Mouse (Mus musculus) liver, embryonic 13.5 days (tissue): ENCODE measurements around the gene Stambp. TPM values are rescaled to one million over a fixed set of nuclear protein-coding genes. Genes with fewer than 3 reads are reported as not detected.

Experiments used
- ATAC-seq: fragments of 200-750 bp; cut with Nextera tagmentation; 2 replicates; pipeline ENCODE4 v1.8.0; 2017; ENCODE audit warnings: low read depth, mild to moderate bottlenecking, moderate number of reproducible peaks, moderate library complexity
- DNase-seq: peaks from one replicate; pipeline ENCODE4 v3.0.0; 2022
- H3K27ac ChIP-seq: fragments of 300-500 bp; sonication (generic); 2 replicates; pipeline ENCODE4 v1.5.1; 2015; ENCODE audit warnings: moderate library complexity, mild to moderate bottlenecking, inconsistent platforms
- H3K27me3 ChIP-seq: fragments of 300-500 bp; sonication (generic); 2 replicates; pipeline ENCODE4 v1.6.1; 2015; ENCODE audit warnings: mild to moderate bottlenecking, inconsistent platforms
- H3K36me3 ChIP-seq: fragments of 300-500 bp; sonication (generic); 2 replicates; pipeline ENCODE4 v1.6.1; 2015; ENCODE audit warnings: mild to moderate bottlenecking, inconsistent platforms
- H3K4me1 ChIP-seq: fragments of 300-500 bp; sonication (generic); replicated peaks from 2 replicates; pipeline ENCODE4 v1.6.1; 2015; ENCODE audit warnings: inconsistent platforms
- H3K4me2 ChIP-seq: fragments of 300-500 bp; sonication (generic); 2 replicates; pipeline ENCODE4 v1.6.1; 2015; ENCODE audit warnings: inconsistent platforms, mild to moderate bottlenecking, moderate library complexity
- H3K4me3 ChIP-seq: fragments of 300-500 bp; sonication (generic); replicated peaks from 2 replicates; pipeline ENCODE4 v1.5.1; 2015; ENCODE audit warnings: mild to moderate bottlenecking, inconsistent platforms
- H3K9ac ChIP-seq: fragments of 300-500 bp; sonication (generic); 2 replicates; pipeline ENCODE4 v1.6.1; 2015; ENCODE audit warnings: mild to moderate bottlenecking, inconsistent platforms
- H3K9me3 ChIP-seq: fragments of 300-500 bp; sonication (generic); replicated peaks from 2 replicates; pipeline ENCODE4 v1.6.1; 2016; ENCODE audit warnings: inconsistent platforms
- WGBS: fragments of 180-500 bp; shearing (Covaris S2); methylation state at CpG from one replicate; pipeline ENCODE4 v1.1.7; 2015; ENCODE audit not compliant: insufficient replicate concordance; 5-methylcytosine and 5-hydroxymethylcytosine counted together
- polyA plus RNA-seq: library from polyadenylated mRNA; unstranded; fragments of >200 nt; fragmentation: Nextera tagmentation; extraction: Ambion mirVana; gene quantifications from 2 replicates; pipeline ENCODE4 v1.2.1, GENCODE M21; 2015

Gene Stambp
- polyA plus RNA-seq, 1 experiment from 2014 or later, result 10.8 TPM

GRCm38 (mm10) chr6:83500462-83500861, 72.1 kb downstream of the Stambp start:
- Histone ChIP-seq H3K9ac (no peak overlapping the region), H3K27me3 (no peaks in the 10 kb centered on the region), H3K36me3 (peaks cover 18% of the 10 kb centered on the region; the same call in 1 of the 2 replicates), H3K4me1 (peaks cover 43% of the 10 kb centered on the region), H3K4me3 (no peak overlapping the region), H3K27ac (no peak overlapping the region), H3K9me3 (no peaks in the 10 kb centered on the region), H3K4me2 (no peak overlapping the region)
- ATAC-seq (no peak), DNase-seq (no peak)
- 55% methylated on average over 3 of the region's 3 CpGs for WGBS

GRCm38 (mm10) chr6:83499078-83499477, 73.5 kb downstream of the Stambp start:
- Histone ChIP-seq H3K27me3 (no peaks in the 10 kb centered on the region), H3K9me3 (no peaks in the 10 kb centered on the region), H3K4me1 (peaks cover 30% of the 10 kb centered on the region), H3K27ac (no peak overlapping the region), H3K4me3 (no peak overlapping the region), H3K4me2 (no peak overlapping the region), H3K9ac (no peak overlapping the region), H3K36me3 (peaks cover 18% of the 10 kb centered on the region; the same call in 1 of the 2 replicates)
- ATAC-seq, result no peak
- WGBS, result 81% methylated on average over 10 of the region's 10 CpGs
- no peak for DNase-seq

- Histone ChIP-seq H3K9me3 (no peaks in the 10 kb centered on the region), H3K4me3 (no peak overlapping the region), H3K36me3 (peaks cover 18% of the 10 kb centered on the region; the same call in 1 of the 2 replicates), H3K27me3 (no peaks in the 10 kb centered on the region), H3K4me2 (no peak overlapping the region), H3K4me1 (peaks cover 15% of the 10 kb centered on the region), H3K27ac (no peak overlapping the region), H3K9ac (no peak overlapping the region)
- ATAC-seq (no peak), DNase-seq (no peak)
- WGBS, result 65% methylated on average over 22 of the region's 22 CpGs
Measured at GRCm38 (mm10) chr6:83496753-83497710, 75.5 kb downstream of the Stambp start.

GRCm38 (mm10) chr6:83496009-83496752, 76.3 kb downstream of the Stambp start:
- no peak for ATAC-seq
- peaks cover 16% of the 10 kb centered on the region; the same call in 1 of the 2 replicates for H3K36me3 ChIP-seq
- H3K27me3 ChIP-seq, result no peaks in the 10 kb centered on the region
- no peak overlapping the region for H3K4me3 ChIP-seq
- H3K27ac ChIP-seq, result no peak overlapping the region
- peaks cover 15% of the 10 kb centered on the region for H3K4me1 ChIP-seq
- H3K9ac ChIP-seq, result no peak overlapping the region
- 81% methylated on average over 9 of the region's 9 CpGs for WGBS
- no peak for DNase-seq
- H3K4me2 ChIP-seq, result no peak overlapping the region
- H3K9me3 ChIP-seq, result no peaks in the 10 kb centered on the region

Other genes with a start within 250 kb of the Stambp start
- gene Mthfd2, start 246.8 kb downstream of the Stambp start, polyA plus RNA-seq, result 90.3 and 106 TPM in 2 replicates
- 36.9 and 46.5 TPM in 2 replicates for gene Mob1a, start 246.7 kb downstream of the Stambp start, polyA plus RNA-seq
- gene Bola3, start 223.6 kb downstream of the Stambp start, polyA plus RNA-seq, result 329 and 343 TPM in 2 replicates
- 10.4 and 13.3 TPM in 2 replicates for gene Tet3, start 113.6 kb downstream of the Stambp start, polyA plus RNA-seq
- 25.3 and 29.1 TPM in 2 replicates for gene Dguok, start 65.8 kb downstream of the Stambp start, polyA plus RNA-seq
- 5.9 and 6.1 TPM in 2 replicates for gene Actg2, start 36.5 kb downstream of the Stambp start, polyA plus RNA-seq
- gene Clec4f, start 83.5 kb upstream of the Stambp start, polyA plus RNA-seq, result 3.1 and 3.7 TPM in 2 replicates
- 0.15 and 0.28 TPM in 2 replicates for gene Cd207, start 105.1 kb upstream of the Stambp start, polyA plus RNA-seq
- gene Vax2, start 138.5 kb upstream of the Stambp start, polyA plus RNA-seq, result not detected in 2 replicates
- gene Atp6v1b1, start 170.3 kb upstream of the Stambp start, polyA plus RNA-seq, result not detected in 2 replicates
- not detected in 2 replicates for gene Ankrd53, start 189.9 kb upstream of the Stambp start, polyA plus RNA-seq
- 50.1 and 57.5 TPM in 2 replicates for gene Tex261, start 203.1 kb upstream of the Stambp start, polyA plus RNA-seq
- gene Nagk, start 222.3 kb upstream of the Stambp start, polyA plus RNA-seq, result 13.4 and 14.3 TPM in 2 replicates